Mouse (Mus musculus) cerebellum, adult 18-20 months (tissue): ENCODE results near the gene Igf2bp3.

Experiments
- DNase-seq, 2 experiments: peaks; one replicate each; pipeline ENCODE4 v3.0.0; 2021

Igf2bp3 gene

GRCm38 (mm10) chr6:49173265-49173664 lies 41.5 kb downstream of the Igf2bp3 start:
- no peak for DNase-seq

DNA sequence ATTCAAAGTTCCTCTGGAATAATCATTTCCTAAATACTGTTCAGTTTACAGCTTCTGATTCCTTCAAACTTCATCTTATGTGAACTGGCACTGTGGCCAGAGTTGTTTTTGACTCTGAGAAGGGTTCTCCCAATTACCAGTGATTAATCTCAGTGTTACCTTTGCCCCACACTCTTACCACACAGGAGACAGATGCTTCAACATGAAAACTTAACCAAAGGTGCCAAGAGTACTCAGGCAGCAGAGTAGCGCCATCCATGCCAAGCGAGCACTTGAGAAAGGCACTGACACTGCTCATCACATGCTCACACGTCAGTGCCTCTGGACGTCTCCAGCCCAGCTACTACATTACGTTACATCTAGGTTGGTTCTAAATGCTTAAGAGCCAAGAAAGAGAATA lies 43.5 kb downstream of the Igf2bp3 start:
- DNase-seq = no peak

GRCm38 (mm10) chr6:49168648-49169047 lies 46.1 kb downstream of the Igf2bp3 start:
- no peak for DNase-seq

- no peak for DNase-seq
Observed at GRCm38 (mm10) chr6:49167406-49167805, 47.4 kb downstream of the Igf2bp3 start.

- no peak for DNase-seq
Observed at GRCm38 (mm10) chr6:49166318-49166717, 48.4 kb downstream of the Igf2bp3 start.

GRCm38 (mm10) chr6:49165855-49166254 lies 48.9 kb downstream of the Igf2bp3 start:
- DNase-seq = no peak

DNA sequence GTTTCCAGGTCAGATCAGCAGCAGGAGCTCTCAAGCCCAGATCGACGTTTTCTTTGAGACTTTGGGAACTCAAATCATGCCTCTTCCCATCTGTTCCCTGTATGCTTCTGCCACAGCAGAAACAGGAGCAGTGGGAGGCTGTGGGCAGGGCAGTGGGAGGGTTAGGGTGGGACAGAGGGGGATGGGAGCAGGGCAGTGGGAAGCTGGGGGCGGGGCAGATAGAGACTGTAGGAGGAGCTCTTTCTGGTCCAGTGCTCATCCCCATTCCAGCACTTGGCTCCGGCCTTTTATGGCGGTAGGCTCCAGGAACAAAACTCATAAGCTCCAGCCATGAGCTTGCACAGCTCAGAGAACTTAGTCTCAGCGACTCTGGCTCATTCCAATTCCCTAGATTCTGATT lies 49.7 kb downstream of the Igf2bp3 start:
- DNase-seq = no peak

GRCm38 (mm10) chr6:49164701-49165100 lies 50.1 kb downstream of the Igf2bp3 start:
- no peak for DNase-seq

GRCm38 (mm10) chr6:49159971-49160370 lies 54.8 kb downstream of the Igf2bp3 start:
- DNase-seq = no peak

DNA sequence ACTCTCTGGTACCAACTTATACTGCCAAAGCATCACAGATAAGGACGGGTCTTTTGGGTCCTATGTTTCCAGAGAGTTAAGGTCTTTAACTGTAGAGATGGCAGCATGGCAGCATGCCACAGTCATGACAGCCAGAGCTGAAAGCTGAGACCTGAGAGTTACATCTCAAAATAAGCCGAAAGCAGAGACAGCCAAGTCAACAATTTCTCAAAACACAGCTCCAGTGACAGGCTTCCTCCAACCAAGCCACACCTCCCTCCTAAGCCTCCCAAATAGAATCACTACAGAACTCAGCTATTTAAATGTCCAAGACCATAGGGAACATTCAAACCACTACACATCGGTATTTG lies 58.0 kb downstream of the Igf2bp3 start:
- no peak for DNase-seq

- no peak for DNase-seq
Observed at GRCm38 (mm10) chr6:49156170-49156825, 58.5 kb downstream of the Igf2bp3 start.

DNA sequence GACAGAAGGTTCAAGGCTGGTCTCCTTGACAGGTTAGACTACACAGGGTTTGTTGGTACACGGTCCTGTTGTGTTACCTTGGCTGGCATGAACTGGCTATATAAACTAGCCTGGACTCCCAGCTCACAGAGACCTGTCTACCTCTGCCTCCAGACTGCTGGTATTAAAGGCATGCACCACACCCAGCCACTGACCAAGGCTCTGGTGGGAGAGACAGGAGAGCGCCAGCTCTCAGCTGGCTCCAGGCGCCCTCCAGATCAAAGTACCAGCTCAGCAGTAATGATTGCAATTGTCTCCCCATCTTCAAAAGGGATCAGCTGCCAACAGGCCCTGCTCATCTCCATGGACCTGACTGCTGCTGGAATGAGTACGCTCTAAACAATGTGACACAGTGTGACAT lies 63.3 kb downstream of the Igf2bp3 start:
- no peak for DNase-seq

DNA sequence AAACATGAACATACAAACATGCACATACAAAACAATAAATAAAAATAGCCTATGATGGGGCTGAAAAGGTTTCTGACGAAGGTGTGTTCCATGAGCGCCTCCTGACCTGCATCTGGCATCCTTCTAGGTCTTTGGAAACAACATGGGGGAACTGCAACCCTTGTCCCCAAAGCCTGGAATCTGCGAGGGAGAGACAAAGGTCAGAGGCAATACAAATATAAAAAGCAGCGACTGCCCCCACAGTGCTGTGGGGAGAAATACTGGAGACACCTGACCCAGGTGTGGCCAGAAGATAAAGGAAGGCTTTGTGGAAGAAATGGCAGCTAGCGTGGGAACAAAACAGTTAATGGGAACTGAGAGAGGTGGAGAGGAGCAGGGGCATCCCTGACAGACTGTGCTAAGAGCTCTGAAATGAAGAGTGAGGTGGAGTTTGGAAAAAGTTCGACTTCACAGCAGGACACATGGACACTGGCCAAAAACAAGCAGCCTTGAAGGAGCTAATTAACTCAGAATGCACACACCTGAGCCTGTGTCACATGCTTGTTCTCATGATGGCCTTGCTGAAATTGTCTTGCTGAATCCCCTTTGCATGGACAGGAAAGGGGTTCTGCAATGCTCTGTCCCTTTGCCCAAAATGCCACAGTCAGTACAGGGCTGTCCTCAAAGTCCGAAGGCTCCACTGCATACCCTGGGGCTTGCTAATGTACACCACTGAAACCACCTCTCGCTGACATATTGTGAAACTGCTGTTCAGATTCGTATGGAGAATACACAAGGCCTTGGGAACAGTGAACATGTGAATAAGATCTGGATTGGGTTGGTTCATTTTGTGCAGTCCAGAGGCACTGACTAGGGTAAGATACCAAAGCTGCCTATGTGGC lies 64.2 kb downstream of the Igf2bp3 start:
- no peak for DNase-seq

DNA sequence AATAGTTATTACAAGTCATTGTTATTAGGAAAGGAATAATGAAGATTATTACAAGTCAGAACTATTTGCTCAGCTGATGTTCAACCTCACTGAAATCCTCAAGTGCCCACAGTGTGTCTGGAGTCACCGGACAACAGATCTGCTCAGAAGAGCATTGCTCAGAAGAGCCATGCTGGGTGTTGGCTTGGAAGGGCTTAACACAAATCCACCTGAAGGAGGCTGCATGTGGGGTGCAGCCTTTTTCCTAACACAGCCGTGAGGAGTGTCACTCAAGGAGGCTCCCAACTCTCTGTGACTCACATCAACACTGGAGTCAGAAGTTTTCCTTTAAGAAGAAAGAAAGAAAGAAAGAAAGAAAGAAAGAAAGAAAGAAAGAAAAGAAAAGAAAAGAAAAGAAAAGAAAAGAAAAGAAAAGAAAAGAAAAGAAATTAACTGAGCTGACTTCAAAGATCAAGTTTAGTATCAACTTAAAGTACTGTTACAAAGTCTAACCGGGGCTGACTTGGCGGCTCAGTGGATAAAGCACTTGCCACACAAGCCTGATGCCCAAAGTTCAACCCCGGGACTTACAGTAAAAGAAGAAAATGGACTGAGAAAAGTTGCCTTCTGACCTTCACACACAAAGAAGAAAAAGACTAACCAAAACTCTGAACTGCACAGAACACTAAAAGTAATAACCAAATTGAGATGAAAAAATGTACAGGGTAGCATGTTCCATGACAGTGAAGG lies 65.4 kb downstream of the Igf2bp3 start:
- DNase-seq = no peak

DNA sequence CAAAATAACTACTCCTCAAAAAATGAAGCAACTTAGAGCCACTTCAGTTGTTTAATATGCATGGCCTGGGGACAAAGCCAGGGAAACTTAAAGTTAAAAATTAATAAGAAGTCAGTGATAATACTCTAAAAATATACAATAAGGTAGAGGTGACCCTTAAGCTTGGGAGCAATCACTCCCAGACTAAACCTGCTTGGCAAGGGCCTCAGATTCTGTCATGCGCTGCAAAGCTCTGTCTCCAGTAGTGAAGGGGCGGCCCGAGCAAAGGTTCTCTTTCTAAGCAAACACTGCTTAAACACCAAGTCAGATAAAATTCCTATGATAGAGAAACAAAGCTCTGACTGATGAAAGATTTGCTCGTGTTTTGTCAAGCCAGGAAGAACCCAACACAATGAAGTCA lies 66.0 kb downstream of the Igf2bp3 start:
- no peak for DNase-seq

- no peak for DNase-seq
Observed at GRCm38 (mm10) chr6:49148368-49148767, 66.4 kb downstream of the Igf2bp3 start.

- DNase-seq = no peak
Observed at GRCm38 (mm10) chr6:49146461-49146860, 68.3 kb downstream of the Igf2bp3 start.

DNA sequence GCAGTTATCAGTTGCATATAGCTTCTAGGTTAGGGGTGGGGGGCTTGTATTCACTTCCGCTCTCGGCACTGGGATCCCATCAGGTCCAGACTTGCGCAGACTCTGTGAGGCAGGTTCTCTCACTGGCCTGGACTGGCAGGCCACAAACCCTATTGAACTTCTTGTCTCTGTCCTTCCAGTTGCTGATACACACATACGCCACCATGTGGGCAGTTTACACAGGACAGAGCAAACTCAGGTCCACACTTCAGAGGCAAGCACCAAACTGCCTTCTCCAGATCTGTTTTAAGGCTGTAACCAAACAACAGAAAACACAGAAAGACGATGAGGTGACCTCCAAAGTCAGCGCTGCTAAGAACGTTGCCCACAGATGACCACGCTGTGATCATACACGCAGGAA lies 72.3 kb downstream of the Igf2bp3 start:
- peak; percentile 30 to 34 for DNase-seq

GRCm38 (mm10) chr6:49141125-49141524 lies 73.6 kb downstream of the Igf2bp3 start:
- no peak for DNase-seq

DNA sequence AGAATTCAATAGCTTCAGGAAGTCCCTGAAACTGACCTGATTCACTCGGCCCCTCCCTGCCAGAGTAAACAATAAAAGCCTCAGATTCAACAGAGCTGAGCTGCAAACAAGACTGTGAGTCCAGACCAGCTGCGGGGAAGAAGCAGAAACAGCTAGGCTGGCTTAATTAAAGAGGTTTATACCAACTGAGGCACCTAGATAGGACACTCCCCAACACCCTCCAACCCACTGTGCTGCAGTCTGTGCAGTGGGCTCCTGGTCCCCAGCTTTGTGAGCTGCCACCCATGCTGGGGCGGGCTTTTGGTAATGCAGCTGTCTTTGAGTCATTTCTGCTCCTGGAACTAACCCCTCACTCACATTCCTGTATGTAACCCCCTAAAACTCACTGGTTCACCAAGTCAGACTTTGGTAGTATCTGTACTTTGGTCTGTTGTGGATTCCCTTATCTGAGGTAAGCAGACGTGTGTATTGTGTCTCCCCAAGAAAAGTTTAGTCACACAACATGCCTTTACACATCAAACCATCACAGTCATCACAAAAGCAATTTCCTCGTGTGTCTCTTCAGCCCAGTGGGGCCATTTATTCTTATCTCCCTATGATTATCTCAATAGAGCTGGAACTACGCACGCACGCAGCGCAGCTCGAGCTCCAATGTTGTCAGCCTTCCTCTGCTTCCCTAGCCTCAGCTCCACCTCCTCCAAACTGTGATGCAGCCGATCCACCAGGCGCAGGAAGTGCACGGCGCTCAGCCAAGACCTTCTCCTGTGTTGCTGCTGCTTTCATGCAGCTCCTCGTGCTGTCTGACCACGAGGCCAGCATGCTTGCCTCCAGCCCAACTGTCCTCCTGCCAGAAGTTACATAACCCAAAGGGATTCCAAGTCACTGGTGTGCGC lies 76.4 kb downstream of the Igf2bp3 start:
- peak; percentile 4 to 5 for DNase-seq

GRCm38 (mm10) chr6:49136739-49137138 lies 78.0 kb downstream of the Igf2bp3 start:
- no peak for DNase-seq

DNA sequence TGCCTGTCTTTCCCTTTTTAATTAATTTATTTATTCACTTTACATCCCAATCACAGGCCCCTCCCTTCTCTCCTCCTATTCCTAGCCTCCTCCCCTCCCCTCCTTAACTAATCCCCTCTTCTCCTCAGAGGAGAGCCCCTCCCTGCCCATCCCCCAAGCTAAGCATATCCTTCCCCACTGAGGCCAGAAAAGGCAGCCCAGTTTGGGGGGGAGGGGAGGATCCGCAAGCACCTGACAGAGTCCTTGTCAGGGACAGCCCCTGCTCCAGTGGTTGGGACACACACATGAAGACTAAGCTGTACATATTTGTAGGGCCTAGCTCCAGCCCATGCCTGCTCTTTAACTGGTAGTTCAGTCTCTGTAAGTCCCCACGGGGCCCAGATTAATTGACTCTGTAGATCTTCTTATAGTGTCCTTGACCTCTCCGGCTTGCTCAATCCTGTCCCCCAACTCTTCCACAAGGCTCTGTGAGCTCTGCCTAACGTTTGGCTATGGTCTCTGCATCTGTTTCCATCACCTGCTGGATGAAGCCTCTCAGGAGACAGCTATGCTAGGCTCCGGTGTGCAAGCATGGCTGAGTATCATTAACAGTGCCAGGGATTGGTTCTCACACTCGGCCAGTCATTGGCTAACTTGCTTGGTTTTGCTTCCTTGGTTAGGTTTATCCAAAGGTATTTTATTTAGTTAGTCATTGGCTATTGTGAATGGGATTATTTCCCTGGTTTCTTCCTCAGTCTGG lies 82.2 kb downstream of the Igf2bp3 start:
- no peak for DNase-seq
